Mouse (Mus musculus): ENCODE measurements around the gene Echs1.

DNA sequence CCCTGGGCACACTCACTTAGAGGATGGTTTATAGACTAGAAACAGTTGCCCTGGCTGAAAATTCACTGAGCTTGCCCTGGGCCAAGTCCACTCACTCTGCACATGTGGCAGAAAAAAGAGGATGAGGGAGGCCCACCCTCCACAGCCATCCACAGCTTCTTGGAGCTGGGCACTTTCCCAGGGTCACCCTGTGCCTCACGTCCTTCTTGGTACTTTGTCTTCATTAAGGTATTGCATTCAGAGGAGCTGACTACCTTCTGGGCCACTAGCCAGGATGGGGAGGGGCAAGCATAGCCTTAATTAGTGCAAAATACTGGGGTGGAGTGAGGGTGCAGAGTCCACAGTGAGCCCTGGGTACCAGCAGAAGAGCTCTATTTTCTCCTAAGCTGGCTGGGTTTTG lies 20.7 kb downstream of the Echs1 start:
- TF ChIP-seq CTCF (IDR thresholded peaks at IDR 0.05) (no peak), EP300 (IDR thresholded peaks at IDR 0.05) (no peak)

Data from lung, postnatal 0 days (tissue).